In genomic region chr1:144379991-144380594, GRCm38 (mm10) we compare ENCODE assay signal across 10 mouse cellular contexts.
DNase-seq lines count a peak whose midpoint lies in the region; ATAC-seq and TF ChIP-seq lines count a peak whose summit lies in the region.
"Had no signal": no experiment of that assay in that cellular context is flagged by ENCODE, and none has a peak within 500 bp of the region (broad histone marks: within the 10 kb centered on the region; RNA-seq: fewer than 3 reads in every experiment).

No protein-coding gene starts in this region.

- peak; percentile 78 for TF ChIP-seq CTCF in kidney, postnatal 0 days (IDR thresholded peaks at IDR 0.05; ENCODE audit: low read depth)
- TF ChIP-seq CTCF in E14TG2a.4 (conservative IDR thresholded peaks at IDR 0.05; ENCODE audit: low read length): peak; percentile 51

- H3K27ac ChIP-seq in kidney, postnatal 0 days: no peak overlapping the region
- H3K27ac ChIP-seq: lung, embryonic 15.5 days had no signal

- H3K9ac ChIP-seq in kidney, postnatal 0 days (ENCODE audit: low read depth, low read length): no peak overlapping the region
- H3K9ac ChIP-seq: lung, embryonic 15.5 days had no signal

- no peaks in the 10 kb centered on the region for H3K27me3 ChIP-seq in kidney, postnatal 0 days (ENCODE audit: insufficient read depth, low read length)
- H3K27me3 ChIP-seq in E14TG2a.4 (ENCODE audit: insufficient read depth, low read length): no peaks in the 10 kb centered on the region
- H3K27me3 ChIP-seq: lung, embryonic 15.5 days had no signal

- ATAC-seq in kidney, postnatal 0 days (replicated peaks; ENCODE audit: low FRiP score, low read depth): no peak; the same call in 1 of the 2 replicates

- H3K9me3 ChIP-seq in kidney, postnatal 0 days (replicated peaks; ENCODE audit: low read length): no peaks in the 10 kb centered on the region
- H3K9me3 ChIP-seq in E14TG2a.4 (ENCODE audit: low read length): peaks cover 22% of the 10 kb centered on the region
- H3K9me3 ChIP-seq: lung, embryonic 15.5 days had no signal

- 50% methylated on average over 3 of the region's 3 CpGs for WGBS in kidney, postnatal 0 days

- DNase-seq in kidney, postnatal 0 days (ENCODE audit: low spot score): peak; percentile 76
- no peak for DNase-seq in kidney, adult 11 months
- peak; percentile 1 for DNase-seq in c-Kit-negative CD71-positive TER-119-positive erythroid progenitor cells, embryonic 14.5 days (ENCODE audit: low read depth, low spot score)
- peak; percentile 18 for DNase-seq in lung, postnatal 25 days (ENCODE audit: low spot score)
- no peak for DNase-seq in natural killer cell, adult 2 months (ENCODE audit: low spot score in 2 of 2)
- no peak for DNase-seq in kidney, adult 18-20 months
- DNase-seq in layer of hippocampus, postnatal 25 days (ENCODE audit: extremely low spot score in 1 of 2, low spot score in 1 of 2): no peak
- DNase-seq: heart, postnatal 14 days had no signal

- H3K4me1 ChIP-seq in kidney, postnatal 0 days (replicated peaks; ENCODE audit: insufficient read depth, low read length): no peaks in the 10 kb centered on the region
- no peaks in the 10 kb centered on the region for H3K4me1 ChIP-seq in E14TG2a.4 (replicated peaks; ENCODE audit: low read depth, low read length)
- H3K4me1 ChIP-seq: lung, embryonic 15.5 days had no signal

- no peak overlapping the region for H3K4me2 ChIP-seq in kidney, postnatal 0 days (ENCODE audit: low read length)
- H3K4me2 ChIP-seq: lung, embryonic 15.5 days had no signal

- no peak overlapping the region for H3K4me3 ChIP-seq in kidney, postnatal 0 days (replicated peaks; ENCODE audit: low read depth, low read length)
- H3K4me3 ChIP-seq in E14TG2a.4 (replicated peaks; ENCODE audit: low read length): no peak overlapping the region
- H3K4me3 ChIP-seq: lung, embryonic 15.5 days had no signal

- H3K36me3 ChIP-seq in kidney, postnatal 0 days (ENCODE audit: insufficient read depth, low read length): no peaks in the 10 kb centered on the region
- H3K36me3 ChIP-seq in E14TG2a.4 (ENCODE audit: insufficient read depth, low read length): no peaks in the 10 kb centered on the region
- H3K36me3 ChIP-seq: lung, embryonic 15.5 days had no signal

Comparison
In these comparisons a context has a peak if more than half of its experiments do, and no peak if none do; other contexts are left out.
1. DNase-seq: peak in kidney, postnatal 0 days (single experiment), c-Kit-negative CD71-positive TER-119-positive erythroid progenitor cells, embryonic 14.5 days (single experiment) and lung, postnatal 25 days (single experiment); none in kidney, adult 11 months (single experiment), natural killer cell, adult 2 months (0 of 2), kidney, adult 18-20 months (single experiment) and layer of hippocampus, postnatal 25 days (0 of 2).